Mouse (Mus musculus): Measurements from ENCODE around the gene Trim2.

Gene Trim2

GRCm38 (mm10) chr3:84181717-84182116, 125.0 kb downstream of the Trim2 start:
- no peak for DNase-seq

- DNase-seq: no peak
Observed at GRCm38 (mm10) chr3:84181102-84181501, 125.6 kb downstream of the Trim2 start.

GRCm38 (mm10) chr3:84180304-84180703, 126.4 kb downstream of the Trim2 start:
- no peak for DNase-seq

- no peak for DNase-seq
Observed at GRCm38 (mm10) chr3:84177834-84178233, 128.8 kb downstream of the Trim2 start.

GRCm38 (mm10) chr3:84175337-84176315, 131.1 kb downstream of the Trim2 start:
- peak; percentile 63 to 66 for DNase-seq

- DNase-seq: no peak
Observed at GRCm38 (mm10) chr3:84173581-84174154, 133.0 kb downstream of the Trim2 start, which contains the start of gene Gm6525. Gm6525 (plus strand) TSS chr3:84174104.

GRCm38 (mm10) chr3:84172406-84172805, 134.3 kb downstream of the Trim2 start:
- peak in 1 of 2 experiments; percentile 13 for DNase-seq

- DNase-seq: peak in 1 of 2 experiments; percentile 18
Observed at GRCm38 (mm10) chr3:84169393-84170005, 137.2 kb downstream of the Trim2 start.

GRCm38 (mm10) chr3:84168943-84169342, 137.7 kb downstream of the Trim2 start:
- no peak for DNase-seq

- no peak for DNase-seq
Observed at GRCm38 (mm10) chr3:84166073-84166472, 140.6 kb downstream of the Trim2 start.

- DNase-seq: no peak
Observed at GRCm38 (mm10) chr3:84165391-84165790, 141.3 kb downstream of the Trim2 start.

- no peak for DNase-seq
Observed at GRCm38 (mm10) chr3:84157559-84158350, 148.9 kb downstream of the Trim2 start.

GRCm38 (mm10) chr3:84157011-84157410, 149.7 kb downstream of the Trim2 start:
- no peak for DNase-seq

- DNase-seq: no peak
Observed at GRCm38 (mm10) chr3:84156105-84156504, 150.6 kb downstream of the Trim2 start.

GRCm38 (mm10) chr3:84155558-84156006, 151.1 kb downstream of the Trim2 start, which contains the start of gene Mnd1:
Mnd1 (minus strand) TSS chr3:84155786.
- peak; percentile 95 to 98 for DNase-seq

- DNase-seq: no peak
Observed at GRCm38 (mm10) chr3:84155146-84155545, 151.5 kb downstream of the Trim2 start.

- no peak for DNase-seq
Observed at GRCm38 (mm10) chr3:84154721-84155141, 151.9 kb downstream of the Trim2 start.

- no peak for DNase-seq
Observed at GRCm38 (mm10) chr3:84149831-84150230, 156.8 kb downstream of the Trim2 start.

- no peak for DNase-seq
Observed at GRCm38 (mm10) chr3:84140947-84141346, 165.7 kb downstream of the Trim2 start.

- no peak for DNase-seq
Observed at GRCm38 (mm10) chr3:84136509-84136908, 170.2 kb downstream of the Trim2 start.

- no peak for DNase-seq
Observed at GRCm38 (mm10) chr3:84135933-84136332, 170.7 kb downstream of the Trim2 start.

- DNase-seq: peak in 1 of 2 experiments; percentile 28
Observed at GRCm38 (mm10) chr3:84135387-84135786, 171.3 kb downstream of the Trim2 start.

Data from thymus, postnatal 36 days (tissue).